Comparison of ENCODE assay signal across 16 mouse cellular contexts in the genomic region with DNA sequence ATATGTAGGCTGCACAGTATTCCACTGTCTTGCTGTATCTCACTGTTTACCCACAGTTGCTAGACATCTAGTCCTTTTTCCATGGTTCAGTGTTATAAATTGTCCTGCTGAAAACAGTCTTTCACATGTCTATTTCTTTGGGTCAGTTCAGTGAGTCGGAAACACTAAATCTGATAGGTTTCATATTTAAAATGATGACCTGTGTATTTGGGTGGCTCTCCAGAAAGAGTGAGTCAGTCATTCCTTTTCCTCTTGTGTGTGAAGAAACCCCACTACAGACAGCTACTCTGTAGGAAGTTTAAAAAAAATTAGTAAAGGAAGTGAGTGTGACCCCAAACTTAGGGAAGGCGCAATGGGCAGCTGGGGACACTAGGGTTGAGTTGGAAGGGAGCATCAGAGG.
"Had no signal": no experiment of that assay in that cellular context is flagged by ENCODE, and none has a peak within 500 bp of the region (broad histone marks: within the 10 kb centered on the region; RNA-seq: fewer than 3 reads in every experiment).

No protein-coding gene starts in this region.

- H3K36me3 ChIP-seq: lung, embryonic 15.5 days; midbrain, embryonic 13.5 days; midbrain, embryonic 15.5 days; neural tube, embryonic 12.5 days had no signal

- H3K9me3 ChIP-seq: lung, embryonic 15.5 days; midbrain, embryonic 15.5 days; stomach, embryonic 15.5 days had no signal

- ATAC-seq: lung, postnatal 0 days; midbrain, embryonic 13.5 days; midbrain, embryonic 15.5 days had no signal

- H3K27ac ChIP-seq: liver, embryonic 14.5 days; lung, embryonic 15.5 days; midbrain, embryonic 13.5 days; midbrain, embryonic 15.5 days; neural tube, embryonic 12.5 days; stomach, embryonic 15.5 days; stomach, postnatal 0 days had no signal

- H3K9ac ChIP-seq: liver, embryonic 14.5 days; lung, embryonic 15.5 days; midbrain, embryonic 13.5 days; midbrain, embryonic 15.5 days; neural tube, embryonic 12.5 days; stomach, embryonic 15.5 days had no signal

- H3K4me1 ChIP-seq: lung, embryonic 15.5 days; midbrain, embryonic 13.5 days; midbrain, embryonic 15.5 days; neural tube, embryonic 12.5 days; stomach, embryonic 15.5 days had no signal

- H3K4me2 ChIP-seq: lung, embryonic 15.5 days; midbrain, embryonic 11.5 days; midbrain, embryonic 13.5 days; midbrain, embryonic 15.5 days; neural tube, embryonic 12.5 days; stomach, embryonic 15.5 days had no signal

- H3K27me3 ChIP-seq: lung, embryonic 15.5 days; midbrain, embryonic 13.5 days; midbrain, embryonic 15.5 days; neural tube, embryonic 12.5 days; stomach, embryonic 15.5 days had no signal

- DNase-seq: lung, adult 2 months; lung, postnatal 14 days; lung, postnatal 36 days; right cerebral cortex, postnatal 14 days; thymus, adult 2 months; thymus, postnatal 36 days had no signal

- H3K4me3 ChIP-seq: lung, embryonic 15.5 days; megakaryocyte, embryonic 14.5 days; midbrain, embryonic 13.5 days; midbrain, embryonic 15.5 days; neural tube, embryonic 12.5 days; stomach, embryonic 15.5 days had no signal
